Mouse (Mus musculus) embryonic fibroblast, embryonic 13.5 days (primary cell): ENCODE data around the gene Tubg2.

Experiments used
- CTCF ChIP-seq: IDR thresholded peaks from 2 replicates; pipeline ENCODE4 v1.5.1; 2011; ENCODE audit warnings: mild to moderate bottlenecking, control low read depth, low read length, moderate library complexity, borderline replicate concordance; ENCODE audit not compliant: insufficient read depth
- POLR2A ChIP-seq: IDR thresholded peaks from 2 replicates; pipeline ENCODE4 v1.6.1; 2011; ENCODE audit warnings: low read depth, mild to moderate bottlenecking, control low read depth, low read length, moderate library complexity

DNA sequence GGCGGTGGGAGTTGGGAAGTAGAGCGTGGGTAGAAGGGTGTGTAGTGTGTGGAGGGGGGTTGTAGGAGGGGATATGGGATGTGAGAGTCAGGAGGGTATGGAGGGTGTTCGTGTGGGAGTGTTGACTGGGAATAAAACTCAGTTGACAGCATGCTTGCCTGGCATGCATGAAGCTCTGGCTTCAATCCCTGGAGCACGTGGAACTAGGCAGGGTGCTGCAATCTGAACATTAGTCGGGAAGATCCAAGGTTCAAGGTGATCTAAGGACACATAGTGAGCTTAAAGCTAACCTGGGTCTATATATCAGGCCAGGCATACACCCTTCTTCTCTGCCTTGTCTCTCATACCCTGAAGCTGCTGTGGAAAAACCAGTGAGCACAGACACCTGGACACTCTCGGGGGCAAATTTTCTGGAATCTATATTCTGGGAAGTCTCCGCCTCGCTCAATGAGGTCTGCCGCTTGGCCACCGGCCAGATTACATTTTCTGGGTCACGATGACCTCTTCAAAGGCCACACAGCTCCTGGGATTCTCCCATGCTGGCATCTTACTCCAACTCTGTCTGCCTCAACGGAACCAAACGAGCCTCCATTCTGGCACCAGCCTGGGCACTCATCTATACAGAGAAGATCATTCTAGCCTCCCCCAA is 21.4 kb upstream of the Tubg2 start:
- TF ChIP-seq CTCF (no peak), POLR2A (no peak)
